Mouse (Mus musculus) liver, postnatal 0 days (tissue): Measurements from ENCODE around the gene Me3.

Source experiments
- CTCF ChIP-seq: sonication (generic); IDR thresholded peaks from 2 replicates; pipeline ENCODE4 v1.5.1; 2016; ENCODE audit warnings: antibody characterized with exemption, low read depth
- EP300 ChIP-seq: IDR thresholded peaks from 2 replicates; pipeline ENCODE4 v1.6.1; 2016; ENCODE audit warnings: antibody characterized with exemption, low read depth, mild to moderate bottlenecking

- TF ChIP-seq CTCF (no peak), EP300 (no peak)
These were observed 201.3 kb downstream of the Me3 start for GRCm38 (mm10) chr7:89833521-89833920.
